Mouse (Mus musculus) erythroblast, embryonic 14.5 days (primary cell): ENCODE results near the gene Ccn1.

Experiments
- GATA1 ChIP-seq: IDR thresholded peaks from 2 replicates; pipeline ENCODE4 v1.6.1; 2012; ENCODE audit warnings: low read length, inconsistent platforms, mixed read lengths
- TAL1 ChIP-seq: IDR thresholded peaks from 3 replicates; pipeline ENCODE4 v1.6.1; 2012; ENCODE audit warnings: low read length, inconsistent platforms, mixed read lengths

DNA sequence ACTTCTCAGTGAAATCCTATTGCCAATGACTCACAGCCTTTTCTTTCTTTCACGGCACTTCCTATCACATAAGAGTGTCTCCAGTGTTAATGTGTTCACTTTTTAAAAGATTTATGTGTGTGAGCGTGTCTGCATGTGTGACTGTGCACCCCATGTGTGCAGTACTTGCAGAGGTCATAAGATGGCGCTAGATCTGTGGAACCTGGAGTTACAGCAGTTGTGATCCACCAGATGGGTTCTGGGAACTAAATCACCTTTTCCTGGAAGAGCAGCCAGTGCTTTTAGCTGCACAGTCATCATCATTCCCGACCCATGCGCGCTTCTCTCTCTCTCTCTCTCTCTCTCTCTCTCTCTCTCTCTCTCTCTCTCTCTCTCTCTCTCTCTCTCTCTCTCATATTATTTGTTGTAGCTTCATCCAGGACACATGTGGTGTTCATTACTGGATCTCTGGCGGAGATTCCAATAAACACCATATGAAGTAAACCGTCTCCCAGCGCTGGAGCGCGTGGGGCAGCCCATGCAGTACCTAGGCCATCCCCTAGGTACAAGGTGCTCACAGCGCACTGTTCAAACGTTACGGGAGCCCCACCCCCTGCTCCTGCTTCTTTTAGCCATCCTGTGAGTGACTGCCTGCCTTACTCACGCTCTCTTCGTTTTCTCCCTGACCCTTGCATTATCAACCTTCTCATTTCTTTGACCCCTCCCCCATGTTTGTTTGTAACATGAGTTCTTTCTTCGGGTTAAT lies 30.0 kb downstream of the Ccn1 start:
- TF ChIP-seq TAL1 (no peak), GATA1 (no peak)
